Mouse (Mus musculus) hindbrain, postnatal 0 days (tissue): ENCODE measurements around the gene Cyb5r2. TPM values are rescaled to one million over a fixed set of nuclear protein-coding genes. Genes with fewer than 3 reads are reported as not detected.
A peak's percentile ranks its signal among the peaks of the same experiment; 100 is the strongest.

Experiments
- ATAC-seq: fragments of 200-750 bp; cut with Nextera tagmentation; 2 replicates; pipeline ENCODE4 v1.8.0; 2017; ENCODE audit warnings: mild to moderate bottlenecking, moderate TSS enrichment, moderate library complexity
- DNase-seq: peaks from one replicate; pipeline ENCODE4 v3.0.0-alpha.2; 2015; ENCODE audit warnings: low spot score
- H3K27ac ChIP-seq: fragments of 300-500 bp; sonication (generic); 2 replicates; pipeline ENCODE4 v1.5.1; 2014; ENCODE audit warnings: mild to moderate bottlenecking
- H3K27me3 ChIP-seq: fragments of 300-500 bp; sonication (generic); 2 replicates; pipeline ENCODE4 v1.6.1; 2014; ENCODE audit warnings: low read length, mixed read lengths; ENCODE audit not compliant: insufficient read depth
- H3K36me3 ChIP-seq: fragments of 300-500 bp; sonication (generic); 2 replicates; pipeline ENCODE4 v1.6.1; 2014; ENCODE audit warnings: low read length, mixed read lengths; ENCODE audit not compliant: insufficient read depth
- H3K4me1 ChIP-seq: fragments of 300-500 bp; sonication (generic); 2 replicates; pipeline ENCODE4 v1.6.1; 2014; ENCODE audit warnings: antibody characterized with exemption, low read length, mixed read lengths; ENCODE audit not compliant: insufficient read depth
- H3K4me2 ChIP-seq: fragments of 300-500 bp; sonication (generic); 2 replicates; pipeline ENCODE4 v1.6.1; 2014; ENCODE audit warnings: low read depth, mild to moderate bottlenecking, low read length, moderate library complexity, mixed read lengths
- H3K4me3 ChIP-seq: fragments of 300-500 bp; sonication (generic); 2 replicates; pipeline ENCODE4 v1.5.1; 2014; ENCODE audit warnings: low read length
- H3K9ac ChIP-seq: fragments of 300-500 bp; sonication (generic); replicated peaks from 2 replicates; pipeline ENCODE4 v1.6.1; 2014; ENCODE audit warnings: mild to moderate bottlenecking, low read length, moderate library complexity, mixed read lengths
- H3K9me3 ChIP-seq: fragments of 300-500 bp; sonication (generic); 2 replicates; pipeline ENCODE4 v1.6.1; 2016; ENCODE audit warnings: low read length, mixed read lengths
- CTCF ChIP-seq: IDR thresholded peaks from 2 replicates; pipeline ENCODE4 v1.5.1; 2016; ENCODE audit warnings: antibody characterized with exemption, control low read depth, low read depth
- WGBS: fragments of 180-500 bp; shearing (Covaris S2); extraction: QIAGEN DNeasy Blood & Tissue Kit; methylation state at CpG from one replicate; pipeline ENCODE4 v1.1.7; 2014; 5-methylcytosine and 5-hydroxymethylcytosine counted together
- polyA plus RNA-seq: library from polyadenylated mRNA; unstranded; fragments of >200 nt; fragmentation: Nextera tagmentation; extraction: Ambion mirVana; gene quantifications from 2 replicates; pipeline ENCODE4 v1.2.1, GENCODE M21; 2015
- total RNA-seq: library from RNA; depleted of rRNA; stranded (reverse); fragments of >200 nt; gene quantifications from 2 replicates; pipeline ENCODE4 v1.2.3, GENCODE M21; 2014

The Cyb5r2 gene
- total and polyA plus RNA-seq, 2 experiments from 2014 or later = 0.20 to 0.21 TPM

- no peak for ATAC-seq
- 61% methylated on average over 2 of the region's 2 CpGs for WGBS
Observed at GRCm38 (mm10) chr7:107733162-107733561, 24.7 kb downstream of the Cyb5r2 start.

GRCm38 (mm10) chr7:107730587-107730986, 27.2 kb downstream of the Cyb5r2 start:
- Histone ChIP-seq H3K4me2 (no peak overlapping the region), H3K4me3 (no peak overlapping the region), H3K4me1 (no peaks in the 10 kb centered on the region), H3K36me3 (no peaks in the 10 kb centered on the region), H3K9ac (no peak overlapping the region), H3K27me3 (no peaks in the 10 kb centered on the region), H3K27ac (no peak overlapping the region), H3K9me3 (no peaks in the 10 kb centered on the region)
- 81% methylated on average over 9 of the region's 10 CpGs for WGBS
- DNase-seq = no peak
- no peak for TF ChIP-seq CTCF
- ATAC-seq = no peak

More at GRCm38 (mm10) chr7:107733162-107733561, 24.7 kb downstream of the Cyb5r2 start:
- Histone ChIP-seq H3K4me1 (no peaks in the 10 kb centered on the region), H3K27ac (no peak overlapping the region), H3K9me3 (no peaks in the 10 kb centered on the region), H3K4me3 (no peak overlapping the region), H3K9ac (no peak overlapping the region), H3K27me3 (no peaks in the 10 kb centered on the region), H3K36me3 (no peaks in the 10 kb centered on the region), H3K4me2 (no peak overlapping the region)
- DNase-seq = no peak
- TF ChIP-seq CTCF = no peak

- Histone ChIP-seq H3K27ac (no peak overlapping the region), H3K9ac (no peak overlapping the region), H3K9me3 (no peaks in the 10 kb centered on the region), H3K27me3 (no peaks in the 10 kb centered on the region), H3K4me2 (no peak overlapping the region), H3K4me1 (no peaks in the 10 kb centered on the region), H3K36me3 (no peaks in the 10 kb centered on the region), H3K4me3 (no peak overlapping the region)
- no peak for DNase-seq
- 73% methylated on average over 3 of the region's 3 CpGs for WGBS
- TF ChIP-seq CTCF = no peak
- no peak for ATAC-seq
Observed at GRCm38 (mm10) chr7:107727538-107727937, 30.3 kb downstream of the Cyb5r2 start.

- H3K4me1 ChIP-seq = no peaks in the 10 kb centered on the region
- H3K9me3 ChIP-seq = no peaks in the 10 kb centered on the region
- H3K36me3 ChIP-seq = no peaks in the 10 kb centered on the region
- WGBS = 91% methylated on average over 4 of the region's 4 CpGs
- H3K27ac ChIP-seq = no peak overlapping the region
- H3K4me3 ChIP-seq = no peak overlapping the region
- DNase-seq = no peak
- H3K9ac ChIP-seq = no peak overlapping the region
- no peak for ATAC-seq
- TF ChIP-seq CTCF = no peak
- H3K27me3 ChIP-seq = no peaks in the 10 kb centered on the region
- H3K4me2 ChIP-seq = no peak overlapping the region
Observed at GRCm38 (mm10) chr7:107722536-107722935, 35.3 kb downstream of the Cyb5r2 start.

GRCm38 (mm10) chr7:107720771-107721170, 37.1 kb downstream of the Cyb5r2 start:
- no peak for TF ChIP-seq CTCF
- no peak overlapping the region for H3K4me2 ChIP-seq
- ATAC-seq = no peak
- no peaks in the 10 kb centered on the region for H3K9me3 ChIP-seq
- 96% methylated on average over 1 of the region's 1 CpGs for WGBS
- H3K9ac ChIP-seq = no peak overlapping the region
- no peak overlapping the region for H3K27ac ChIP-seq
- H3K27me3 ChIP-seq = no peaks in the 10 kb centered on the region
- no peak overlapping the region for H3K4me3 ChIP-seq
- no peak for DNase-seq
- H3K4me1 ChIP-seq = no peaks in the 10 kb centered on the region
- no peaks in the 10 kb centered on the region for H3K36me3 ChIP-seq

DNA sequence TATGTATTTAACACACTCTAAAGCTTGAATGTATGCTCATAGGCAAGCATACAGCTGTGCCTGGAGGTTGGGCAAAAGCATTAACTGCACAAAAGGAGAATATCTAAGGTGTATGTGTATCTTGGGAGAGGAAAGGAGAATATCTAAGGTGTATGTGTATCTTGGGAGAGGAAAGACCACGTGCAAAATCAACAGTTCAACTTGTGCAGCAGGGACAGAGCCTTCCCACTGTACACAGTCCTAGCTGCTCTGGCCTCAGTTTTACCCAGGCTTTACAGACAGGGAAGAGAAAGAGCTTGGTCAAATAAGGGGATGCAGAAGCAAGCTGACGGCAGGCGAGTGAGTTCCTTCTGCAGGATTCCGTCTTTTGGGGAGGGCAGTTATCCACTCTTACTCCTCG, 43.8 kb downstream of the Cyb5r2 start:
- no peak for DNase-seq
- Histone ChIP-seq H3K9me3 (no peaks in the 10 kb centered on the region), H3K27me3 (no peaks in the 10 kb centered on the region), H3K4me3 (no peak overlapping the region), H3K9ac (no peak overlapping the region), H3K36me3 (no peaks in the 10 kb centered on the region), H3K27ac (no peak overlapping the region), H3K4me1 (no peaks in the 10 kb centered on the region), H3K4me2 (no peak overlapping the region)
- WGBS = 83% methylated on average over 5 of the region's 5 CpGs
- no peak for ATAC-seq
- no peak for TF ChIP-seq CTCF

DNA sequence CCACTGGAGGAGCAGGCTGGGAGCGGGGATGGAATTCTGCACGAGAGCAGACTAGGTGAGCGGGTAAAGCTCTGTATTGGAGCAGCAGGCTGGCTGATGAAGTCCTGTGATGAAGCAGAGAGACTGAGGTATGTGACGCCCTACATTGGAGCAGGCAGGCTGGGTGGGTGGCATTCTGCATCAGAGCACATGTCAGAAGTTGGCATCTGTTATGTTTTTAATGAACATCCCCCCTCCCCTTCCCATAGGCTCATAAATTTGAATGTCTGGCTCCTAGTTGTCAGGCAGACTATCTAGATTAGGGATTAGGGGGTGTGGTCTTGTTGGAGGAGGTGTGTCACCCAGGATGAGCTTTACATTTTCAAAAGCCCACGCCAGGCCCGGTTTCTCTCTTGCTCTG, 45.1 kb downstream of the Cyb5r2 start:
- no peaks in the 10 kb centered on the region for H3K36me3 ChIP-seq
- WGBS = 65% methylated on average over 6 of the region's 6 CpGs
- ATAC-seq = peak; percentile 37
- no peak overlapping the region for H3K4me3 ChIP-seq
- no peaks in the 10 kb centered on the region for H3K9me3 ChIP-seq
- no peaks in the 10 kb centered on the region for H3K27me3 ChIP-seq
- peaks cover 5% of the 10 kb centered on the region; the same call in 1 of the 2 replicates for H3K4me1 ChIP-seq
- no peak for TF ChIP-seq CTCF
- H3K4me2 ChIP-seq = no peak overlapping the region
- no peak overlapping the region for H3K9ac ChIP-seq
- H3K27ac ChIP-seq = no peak overlapping the region
- peak; percentile 27 for DNase-seq
